Mouse (Mus musculus) intestine, postnatal 0 days (tissue): Measurements from ENCODE around the gene Magi2. TPM values are rescaled to one million over a fixed set of nuclear protein-coding genes. Genes with fewer than 3 reads are reported as not detected.

Source experiments
- ATAC-seq: fragments of 200-750 bp; cut with Nextera tagmentation; 2 replicates; pipeline ENCODE4 v1.8.0; 2017; ENCODE audit warnings: mild to moderate bottlenecking, moderate TSS enrichment, moderate library complexity
- H3K27ac ChIP-seq: fragments of 300-500 bp; sonication (generic); 2 replicates; pipeline ENCODE4 v1.5.1; 2014; ENCODE audit warnings: mild to moderate bottlenecking, low read depth, low read length, moderate library complexity
- H3K27me3 ChIP-seq: fragments of 300-500 bp; sonication (generic); replicated peaks from 2 replicates; pipeline ENCODE4 v1.6.1; 2014; ENCODE audit warnings: low read length, mixed read lengths; ENCODE audit not compliant: control insufficient read depth, insufficient read depth
- H3K36me3 ChIP-seq: fragments of 300-500 bp; sonication (generic); 2 replicates; pipeline ENCODE4 v1.6.1; 2014; ENCODE audit warnings: mild to moderate bottlenecking, moderate library complexity; ENCODE audit not compliant: control insufficient read depth, insufficient read depth
- H3K4me1 ChIP-seq: fragments of 300-500 bp; sonication (generic); replicated peaks from 2 replicates; pipeline ENCODE4 v1.6.1; 2014; ENCODE audit warnings: antibody characterized with exemption, low read length, mixed read lengths; ENCODE audit not compliant: control insufficient read depth, insufficient read depth
- H3K4me2 ChIP-seq: fragments of 300-500 bp; sonication (generic); replicated peaks from 2 replicates; pipeline ENCODE4 v1.6.1; 2014; ENCODE audit warnings: low read depth, mild to moderate bottlenecking, moderate library complexity
- H3K4me3 ChIP-seq: fragments of 300-500 bp; sonication (generic); 2 replicates; pipeline ENCODE4 v1.5.1; 2014; ENCODE audit warnings: low read depth, low read length
- H3K9ac ChIP-seq: fragments of 300-500 bp; sonication (generic); 2 replicates; pipeline ENCODE4 v1.6.1; 2014; ENCODE audit warnings: mild to moderate bottlenecking, low read depth, low read length
- H3K9me3 ChIP-seq: fragments of 300-500 bp; sonication (generic); 2 replicates; pipeline ENCODE4 v1.6.1; 2016; ENCODE audit warnings: mixed run types; ENCODE audit not compliant: control insufficient read depth
- CTCF ChIP-seq: sonication (generic); IDR thresholded peaks from 2 replicates; pipeline ENCODE4 v1.5.1; 2016; ENCODE audit warnings: low read depth, mild to moderate bottlenecking, control low read depth, antibody characterized with exemption, moderate library complexity
- WGBS: fragments of 180-500 bp; shearing (Covaris S2); extraction: QIAGEN DNeasy Blood & Tissue Kit; methylation state at CpG from one replicate; pipeline ENCODE4 v1.1.7; 2014; 5-methylcytosine and 5-hydroxymethylcytosine counted together
- polyA plus RNA-seq: library from polyadenylated mRNA; unstranded; fragments of >200 nt; fragmentation: Nextera tagmentation; extraction: Ambion mirVana; gene quantifications from 2 replicates; pipeline ENCODE4 v1.2.1, GENCODE M21; 2015

Magi2 gene
- polyA plus RNA-seq, 1 experiment from 2014 or later: 1.0 TPM

GRCm38 (mm10) chr5:19891693-19892092 is 664.9 kb downstream of the Magi2 start:
- Histone ChIP-seq H3K36me3 (no peaks in the 10 kb centered on the region), H3K9me3 (no peaks in the 10 kb centered on the region), H3K4me2 (no peak overlapping the region), H3K27me3 (no peaks in the 10 kb centered on the region), H3K9ac (no peak overlapping the region), H3K4me1 (no peaks in the 10 kb centered on the region), H3K27ac (no peak overlapping the region), H3K4me3 (no peak overlapping the region)
- 72% methylated on average over 3 of the region's 3 CpGs for WGBS
- TF ChIP-seq CTCF: no peak
- ATAC-seq: no peak

GRCm38 (mm10) chr5:19895893-19896292 is 669.1 kb downstream of the Magi2 start:
- no peaks in the 10 kb centered on the region for H3K27me3 ChIP-seq
- no peak overlapping the region for H3K27ac ChIP-seq
- no peak for ATAC-seq
- no peak for TF ChIP-seq CTCF
- H3K9me3 ChIP-seq: no peaks in the 10 kb centered on the region
- no peak overlapping the region for H3K9ac ChIP-seq
- no peaks in the 10 kb centered on the region for H3K36me3 ChIP-seq
- H3K4me3 ChIP-seq: no peak overlapping the region
- no peaks in the 10 kb centered on the region for H3K4me1 ChIP-seq
- H3K4me2 ChIP-seq: no peak overlapping the region
- 66% methylated on average over 6 of the region's 6 CpGs for WGBS

GRCm38 (mm10) chr5:19901625-19902024 is 674.8 kb downstream of the Magi2 start:
- no peak for TF ChIP-seq CTCF
- Histone ChIP-seq H3K4me2 (no peak overlapping the region), H3K9me3 (no peaks in the 10 kb centered on the region), H3K4me1 (no peaks in the 10 kb centered on the region), H3K4me3 (no peak overlapping the region), H3K27ac (no peak overlapping the region), H3K9ac (no peak overlapping the region), H3K36me3 (no peaks in the 10 kb centered on the region), H3K27me3 (no peaks in the 10 kb centered on the region)
- WGBS: 68% methylated on average over 8 of the region's 8 CpGs
- ATAC-seq: no peak

DNA sequence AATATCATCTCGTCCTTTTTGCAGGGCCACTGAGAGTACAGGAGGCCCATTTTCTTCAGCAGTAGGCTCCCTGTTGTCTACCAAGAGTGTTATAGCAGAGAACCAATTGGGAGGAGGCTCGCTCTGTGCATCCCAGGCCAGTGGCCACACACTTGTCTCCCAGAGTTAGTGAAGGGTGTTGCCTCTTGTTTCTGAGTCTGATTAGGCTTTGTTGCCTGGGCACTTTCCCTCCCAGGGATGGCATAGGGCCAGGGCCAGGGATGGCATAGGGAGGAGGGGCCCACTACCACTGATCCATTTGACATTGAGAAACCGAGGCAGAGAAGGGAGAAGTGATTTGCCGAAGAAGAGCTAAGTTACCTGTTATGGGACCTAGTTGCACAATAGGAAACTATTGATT is 679.8 kb downstream of the Magi2 start:
- TF ChIP-seq CTCF: no peak
- H3K9me3 ChIP-seq: no peaks in the 10 kb centered on the region
- no peak overlapping the region for H3K4me2 ChIP-seq
- ATAC-seq: no peak
- no peak overlapping the region for H3K4me3 ChIP-seq
- no peak overlapping the region for H3K27ac ChIP-seq
- 0 out of 2 replicates have a peak, but pooled peaks cover 4% of the 10 kb centered on the region for H3K27me3 ChIP-seq
- H3K36me3 ChIP-seq: no peaks in the 10 kb centered on the region
- no peak overlapping the region for H3K9ac ChIP-seq
- 81% methylated on average over 4 of the region's 4 CpGs for WGBS
- no peaks in the 10 kb centered on the region for H3K4me1 ChIP-seq

DNA sequence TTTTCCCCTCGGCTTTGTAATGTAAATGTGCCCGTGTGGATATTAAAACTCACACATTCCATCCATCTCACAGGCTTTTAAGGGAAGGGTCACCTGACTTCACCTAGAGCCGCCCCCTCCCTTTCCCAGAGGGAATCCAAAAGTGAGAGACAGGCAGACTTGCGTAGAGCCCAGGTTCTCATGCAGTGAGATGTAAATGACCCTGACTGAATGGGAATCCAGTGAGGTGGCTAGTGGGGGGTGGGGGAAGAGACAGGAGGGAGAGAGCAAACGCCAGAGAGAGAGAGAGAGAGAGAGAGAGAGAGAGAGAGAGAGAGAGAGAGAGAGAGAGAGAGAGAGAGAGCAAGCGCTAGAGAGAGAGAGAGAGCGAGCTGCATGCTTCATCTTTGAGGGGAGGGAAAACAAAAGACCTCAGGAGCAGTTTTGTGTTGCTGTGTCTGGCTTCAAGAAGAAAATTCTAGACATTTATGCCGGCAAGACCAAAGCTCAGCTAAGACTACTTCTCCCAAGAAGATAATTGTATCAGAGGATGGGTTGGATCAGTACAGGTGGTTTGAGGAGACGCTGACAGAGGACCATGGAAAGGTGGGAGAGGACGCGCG is 680.6 kb downstream of the Magi2 start:
- H3K4me2 ChIP-seq: peak overlapping the region; percentile 44
- WGBS: 7% methylated on average over 12 of the region's 12 CpGs
- H3K9ac ChIP-seq: no peak overlapping the region
- TF ChIP-seq CTCF: no peak
- no peak for ATAC-seq
- peak overlapping the region; percentile 12; the same call in 1 of the 2 replicates for H3K4me3 ChIP-seq
- no peaks in the 10 kb centered on the region for H3K9me3 ChIP-seq
- no peaks in the 10 kb centered on the region for H3K4me1 ChIP-seq
- no peaks in the 10 kb centered on the region for H3K36me3 ChIP-seq
- 0 out of 2 replicates have a peak, but pooled peaks cover 4% of the 10 kb centered on the region for H3K27me3 ChIP-seq
- H3K27ac ChIP-seq: no peak overlapping the region

- no peak overlapping the region for H3K9ac ChIP-seq
- no peak for TF ChIP-seq CTCF
- no peak overlapping the region for H3K27ac ChIP-seq
- H3K9me3 ChIP-seq: no peaks in the 10 kb centered on the region
- 0 out of 2 replicates have a peak, but pooled peaks cover 4% of the 10 kb centered on the region for H3K27me3 ChIP-seq
- H3K36me3 ChIP-seq: no peaks in the 10 kb centered on the region
- WGBS: 6% methylated on average over 16 of the region's 16 CpGs
- peak overlapping the region; percentile 12; the same call in 1 of the 2 replicates for H3K4me3 ChIP-seq
- H3K4me1 ChIP-seq: no peaks in the 10 kb centered on the region
- peak overlapping the region; percentile 44 for H3K4me2 ChIP-seq
- ATAC-seq: no peak
Observed at GRCm38 (mm10) chr5:19907983-19908705, 681.3 kb downstream of the Magi2 start.
